Mouse (Mus musculus): ENCODE measurements at regions not wholly inside any gene's neighbourhood (a gene's known extent, or its start where the extent isn't known, plus 50 kb on each side); places are given as distances from the start of the nearest gene placed in this dataset.

DNA sequence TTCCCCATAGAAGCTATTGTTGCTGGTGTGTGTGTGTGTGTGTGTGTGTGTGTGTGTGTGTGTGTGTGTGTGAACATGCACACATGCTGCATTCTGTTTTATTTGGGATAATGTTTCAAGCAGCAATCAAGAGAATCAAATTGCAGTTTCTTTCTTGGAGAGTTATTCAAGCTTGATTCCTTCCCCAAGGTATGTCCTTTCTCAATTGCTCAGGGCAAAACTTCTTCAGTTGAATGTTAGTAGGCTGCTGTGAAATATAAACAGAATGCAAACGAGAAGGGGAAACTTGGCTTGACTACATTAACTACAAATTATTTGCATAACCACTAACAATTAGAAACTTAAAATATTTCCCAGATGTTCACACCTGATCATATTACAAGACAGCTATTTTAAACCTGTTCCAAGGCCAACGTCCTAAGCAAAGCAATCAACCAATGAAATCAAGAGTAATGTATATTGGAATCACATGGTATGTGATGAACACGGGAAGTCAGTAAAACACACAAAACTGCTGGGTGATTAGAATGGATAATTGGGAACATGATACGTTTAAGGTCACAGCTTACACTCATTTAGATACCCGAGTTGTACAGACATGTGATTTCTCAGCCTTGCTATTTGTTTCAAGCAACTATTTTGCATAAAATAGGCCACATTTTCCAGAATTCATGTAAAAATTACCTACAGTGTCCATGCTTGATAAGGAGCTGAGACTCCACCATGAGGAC is 116.2 kb downstream of the Cxcl12 start:
- TF ChIP-seq HCFC1 (IDR thresholded peaks at IDR 0.05; ENCODE audit: low read depth, low read length): no peak
- no peak for TF ChIP-seq CTCF (IDR thresholded peaks at IDR 0.05 in 2 of 3, conservative IDR thresholded peaks at IDR 0.05 in 1 of 3; ENCODE audit: control insufficient read depth in 1 of 3, insufficient read depth in 1 of 3, low read depth in 2 of 3, low read length in 3 of 3, poor library complexity in 1 of 3, severe bottlenecking in 1 of 3)
- no peak for TF ChIP-seq POLR2A (IDR thresholded peaks at IDR 0.05; ENCODE audit: control insufficient read depth in 1 of 2, insufficient read depth in 1 of 2, low read depth in 1 of 2, low read length in 2 of 2, poor library complexity in 1 of 2)
- no peak for TF ChIP-seq GATA1 (IDR thresholded peaks at IDR 0.05; ENCODE audit: low read depth, low read length)
- TF ChIP-seq KAT2A (conservative IDR thresholded peaks at IDR 0.05; ENCODE audit: low read depth, low read length): no peak
- no peak for TF ChIP-seq NRF1 (IDR thresholded peaks at IDR 0.05; ENCODE audit: insufficient read depth, low read depth, low read length, poor library complexity, severe bottlenecking)
- TF ChIP-seq CHD2 (IDR thresholded peaks at IDR 0.05; ENCODE audit: low read length): no peak
- TF ChIP-seq EP300 (IDR thresholded peaks at IDR 0.05; ENCODE audit: low read depth in 1 of 2, low read length in 2 of 2): no peak
- no peak for TF ChIP-seq JUND (IDR thresholded peaks at IDR 0.05; ENCODE audit: low read depth, low read length)
- no peak for TF ChIP-seq POLR2AphosphoS2 (IDR thresholded peaks at IDR 0.05; ENCODE audit: low read length)
- TF ChIP-seq MXI1 (IDR thresholded peaks at IDR 0.05; ENCODE audit: low read depth, low read length): no peak
